Mouse (Mus musculus) hindbrain, embryonic 11.5 days (tissue): Measurements from ENCODE around the gene Disc1. TPM values are rescaled to one million over a fixed set of nuclear protein-coding genes. Genes with fewer than 3 reads are reported as not detected.

Experiments used
- ATAC-seq: fragments of 200-750 bp; cut with Nextera tagmentation; 2 replicates; pipeline ENCODE4 v1.8.0; 2017; ENCODE audit warnings: mild to moderate bottlenecking, moderate TSS enrichment, moderate library complexity; ENCODE audit not compliant: low FRiP score
- DNase-seq: peaks from one replicate; pipeline ENCODE4 v3.0.0-alpha.2; 2015; ENCODE audit warnings: low spot score
- H3K27ac ChIP-seq: fragments of 300-500 bp; sonication (generic); 2 replicates; pipeline ENCODE4 v1.5.1; 2014; ENCODE audit warnings: mild to moderate bottlenecking, low read depth, low read length
- H3K27me3 ChIP-seq: fragments of 300-500 bp; sonication (generic); 2 replicates; pipeline ENCODE4 v1.6.1; 2014; ENCODE audit warnings: mild to moderate bottlenecking, low read length, moderate library complexity, mixed read lengths; ENCODE audit not compliant: control insufficient read depth, insufficient read depth
- H3K36me3 ChIP-seq: fragments of 300-500 bp; sonication (generic); 2 replicates; pipeline ENCODE4 v1.6.1; 2014; ENCODE audit warnings: mild to moderate bottlenecking, low read length, moderate library complexity, mixed read lengths; ENCODE audit not compliant: control insufficient read depth, insufficient read depth
- H3K4me1 ChIP-seq: fragments of 300-500 bp; sonication (generic); replicated peaks from 2 replicates; pipeline ENCODE4 v1.6.1; 2014; ENCODE audit warnings: low read length, mixed read lengths; ENCODE audit not compliant: control insufficient read depth, insufficient read depth
- H3K4me2 ChIP-seq: fragments of 300-500 bp; sonication (generic); replicated peaks from 2 replicates; pipeline ENCODE4 v1.6.1; 2014; ENCODE audit warnings: mild to moderate bottlenecking, low read depth, low read length
- H3K4me3 ChIP-seq: fragments of 300-500 bp; sonication (generic); 2 replicates; pipeline ENCODE4 v1.5.1; 2014; ENCODE audit warnings: low read depth, low read length
- H3K9ac ChIP-seq: fragments of 300-500 bp; sonication (generic); 2 replicates; pipeline ENCODE4 v1.6.1; 2014; ENCODE audit warnings: low read depth, low read length
- H3K9me3 ChIP-seq: fragments of 300-500 bp; sonication (generic); 2 replicates; pipeline ENCODE4 v1.6.1; 2016; ENCODE audit warnings: low read length; ENCODE audit not compliant: control insufficient read depth
- WGBS: fragments of 180-500 bp; shearing (Covaris S2); extraction: QIAGEN DNeasy Blood & Tissue Kit; methylation state at CpG from one replicate; pipeline ENCODE4 v1.1.7; 2014; 5-methylcytosine and 5-hydroxymethylcytosine counted together
- polyA plus RNA-seq: library from polyadenylated mRNA; unstranded; fragments of >200 nt; fragmentation: Nextera tagmentation; extraction: Ambion mirVana; gene quantifications from 2 replicates; pipeline ENCODE4 v1.2.1, GENCODE M21; 2014

Gene Disc1
- polyA plus RNA-seq, 1 experiment from 2014 or later: 1.6 TPM

DNA sequence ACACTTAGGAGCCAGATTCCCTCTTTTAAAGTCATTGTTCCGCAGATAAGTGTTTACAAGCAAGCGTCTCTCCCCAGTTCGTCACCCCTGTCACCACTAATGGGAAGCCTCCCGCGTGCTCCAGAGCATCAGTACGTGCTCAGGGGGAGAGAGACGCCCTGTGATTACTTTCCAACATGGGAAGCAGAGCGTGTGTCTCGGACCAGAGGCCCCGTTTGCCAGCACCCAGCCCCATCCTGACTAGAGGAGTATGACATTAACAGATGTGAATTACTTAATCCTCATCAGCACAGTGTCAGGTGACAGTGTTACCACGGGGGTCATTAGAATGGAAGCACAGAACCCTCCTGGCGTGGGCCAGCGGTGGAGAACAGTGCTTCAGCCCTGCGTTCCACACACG is 15.3 kb upstream of the Disc1 start:
- H3K9ac ChIP-seq: no peak overlapping the region
- no peaks in the 10 kb centered on the region for H3K4me1 ChIP-seq
- H3K36me3 ChIP-seq: 0 out of 2 replicates have a peak, but pooled peaks cover 3% of the 10 kb centered on the region
- H3K27me3 ChIP-seq: no peaks in the 10 kb centered on the region
- no peak for ATAC-seq
- H3K4me3 ChIP-seq: no peak overlapping the region
- no peak overlapping the region for H3K27ac ChIP-seq
- no peak overlapping the region for H3K4me2 ChIP-seq
- no peak for DNase-seq
- H3K9me3 ChIP-seq: no peaks in the 10 kb centered on the region
- 83% methylated on average over 15 of the region's 15 CpGs for WGBS

DNA sequence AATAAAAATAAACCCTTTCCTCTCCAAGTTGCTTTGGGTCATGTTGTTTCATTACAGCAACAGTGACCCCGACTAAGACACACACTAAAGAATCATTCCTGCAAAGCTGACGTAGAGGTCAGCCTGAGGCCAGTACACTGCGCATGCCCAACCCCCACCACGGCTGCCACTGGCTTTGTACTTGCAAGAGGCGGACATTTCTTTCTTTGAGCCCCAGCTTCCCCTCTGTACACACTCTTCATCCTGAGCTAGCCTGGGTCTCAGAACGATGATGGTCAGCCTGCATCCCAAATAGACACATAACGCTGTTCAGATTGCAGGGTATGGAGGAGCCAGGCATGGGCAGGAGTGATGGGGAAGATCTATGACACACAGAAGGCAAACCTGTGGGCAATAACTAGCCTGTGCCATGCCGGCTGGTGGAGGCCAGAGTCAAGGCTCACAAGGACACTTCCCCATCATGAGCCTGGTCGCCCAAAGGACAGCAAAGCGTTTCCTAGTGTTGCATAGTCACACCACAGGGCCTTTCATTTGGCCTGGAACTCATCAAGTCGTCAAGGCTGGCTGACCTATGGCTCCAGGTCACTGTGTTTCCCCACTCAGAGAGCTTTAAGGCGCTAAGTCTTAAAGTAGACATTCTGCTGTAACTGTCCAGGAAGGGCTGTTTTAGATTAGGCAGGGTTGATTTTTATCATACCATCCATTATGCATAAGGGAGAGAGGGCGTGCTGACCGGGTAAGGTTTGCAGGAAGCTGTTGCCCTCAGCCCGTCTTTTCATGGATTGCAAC is 13.2 kb upstream of the Disc1 start:
- H3K4me2 ChIP-seq: no peak overlapping the region
- H3K27ac ChIP-seq: no peak overlapping the region
- no peaks in the 10 kb centered on the region for H3K4me1 ChIP-seq
- DNase-seq (no peak), ATAC-seq (no peak)
- no peak overlapping the region for H3K9ac ChIP-seq
- no peaks in the 10 kb centered on the region for H3K9me3 ChIP-seq
- no peaks in the 10 kb centered on the region for H3K27me3 ChIP-seq
- WGBS: 71% methylated on average over 15 of the region's 15 CpGs
- H3K36me3 ChIP-seq: 0 out of 2 replicates have a peak, but pooled peaks cover 3% of the 10 kb centered on the region
- no peak overlapping the region for H3K4me3 ChIP-seq

DNA sequence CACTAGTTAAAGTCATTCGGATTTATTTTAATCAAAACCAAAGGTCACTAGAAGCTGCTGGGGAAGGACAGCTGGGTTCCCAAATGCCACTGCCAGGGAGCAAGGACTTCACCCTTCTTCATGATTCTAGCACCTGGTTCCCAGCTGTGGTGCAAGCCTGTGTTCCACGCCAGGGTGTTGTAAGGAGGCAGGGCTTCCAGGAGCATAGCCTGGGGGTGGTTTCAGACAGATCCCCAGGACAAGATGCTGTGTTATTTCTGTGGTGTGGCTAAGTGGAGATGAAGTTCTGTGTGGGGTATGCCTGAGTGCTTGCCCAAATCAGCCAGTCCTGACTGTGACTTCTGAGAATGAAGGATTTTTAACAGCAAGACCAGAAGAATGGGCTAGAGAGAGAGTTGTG is 12.5 kb upstream of the Disc1 start:
- no peak overlapping the region for H3K27ac ChIP-seq
- no peak overlapping the region for H3K4me2 ChIP-seq
- H3K36me3 ChIP-seq: 0 out of 2 replicates have a peak, but pooled peaks cover 3% of the 10 kb centered on the region
- no peak overlapping the region for H3K4me3 ChIP-seq
- no peaks in the 10 kb centered on the region for H3K9me3 ChIP-seq
- no peak for ATAC-seq
- no peaks in the 10 kb centered on the region for H3K4me1 ChIP-seq
- WGBS: 63% methylated on average over 2 of the region's 2 CpGs
- H3K9ac ChIP-seq: no peak overlapping the region
- H3K27me3 ChIP-seq: no peaks in the 10 kb centered on the region
- no peak for DNase-seq

DNA sequence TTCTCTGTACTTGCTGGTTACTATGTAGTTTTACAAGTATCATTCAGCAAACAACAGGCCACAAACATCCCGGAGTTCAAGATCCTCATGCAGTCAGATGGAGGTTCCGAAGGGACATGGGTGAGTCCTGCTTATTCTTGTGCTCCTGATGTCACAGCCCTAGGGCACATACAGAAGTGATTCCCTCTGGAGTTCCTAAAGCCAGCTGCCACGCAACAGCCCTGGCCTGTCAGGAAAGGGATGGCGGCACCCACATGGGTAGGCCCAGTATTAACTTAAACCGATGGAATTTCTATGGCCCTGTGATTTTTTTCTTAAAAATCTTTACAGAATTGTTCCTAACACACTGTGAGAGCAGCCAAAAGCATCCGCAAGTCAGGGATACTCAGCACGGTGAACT is 10.6 kb upstream of the Disc1 start:
- H3K36me3 ChIP-seq: 0 out of 2 replicates have a peak, but pooled peaks cover 3% of the 10 kb centered on the region
- ATAC-seq (no peak), DNase-seq (no peak)
- H3K9me3 ChIP-seq: no peaks in the 10 kb centered on the region
- H3K4me3 ChIP-seq: no peak overlapping the region
- no peak overlapping the region for H3K4me2 ChIP-seq
- H3K4me1 ChIP-seq: no peaks in the 10 kb centered on the region
- WGBS: 75% methylated on average over 7 of the region's 7 CpGs
- H3K27me3 ChIP-seq: no peaks in the 10 kb centered on the region
- H3K27ac ChIP-seq: no peak overlapping the region
- H3K9ac ChIP-seq: no peak overlapping the region

DNA sequence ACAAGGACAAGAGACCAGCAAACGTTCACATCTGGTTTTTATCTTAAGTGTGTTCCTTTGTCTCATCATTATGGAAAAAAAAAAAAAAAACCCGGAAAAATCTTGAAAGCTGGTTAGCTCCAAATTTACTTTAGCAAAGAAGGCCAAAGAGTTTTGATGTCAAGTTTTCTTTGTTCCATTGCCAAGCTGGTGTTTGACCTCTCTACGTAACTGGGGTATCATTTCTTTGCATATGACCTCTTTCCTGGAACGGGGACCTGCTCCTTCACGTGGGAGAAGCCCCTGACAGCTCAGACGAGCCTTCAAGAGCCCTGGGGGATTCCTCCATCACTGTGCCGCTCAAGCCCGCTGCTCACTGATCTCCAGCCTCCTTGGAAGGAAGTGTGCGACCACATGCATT is 10.1 kb upstream of the Disc1 start:
- Histone ChIP-seq H3K27ac (no peak overlapping the region), H3K9ac (no peak overlapping the region), H3K36me3 (0 out of 2 replicates have a peak, but pooled peaks cover 3% of the 10 kb centered on the region), H3K9me3 (no peaks in the 10 kb centered on the region), H3K4me3 (no peak overlapping the region), H3K27me3 (no peaks in the 10 kb centered on the region), H3K4me2 (no peak overlapping the region), H3K4me1 (no peaks in the 10 kb centered on the region)
- no peak for DNase-seq
- 42% methylated on average over 9 of the region's 9 CpGs for WGBS
- ATAC-seq: no peak

DNA sequence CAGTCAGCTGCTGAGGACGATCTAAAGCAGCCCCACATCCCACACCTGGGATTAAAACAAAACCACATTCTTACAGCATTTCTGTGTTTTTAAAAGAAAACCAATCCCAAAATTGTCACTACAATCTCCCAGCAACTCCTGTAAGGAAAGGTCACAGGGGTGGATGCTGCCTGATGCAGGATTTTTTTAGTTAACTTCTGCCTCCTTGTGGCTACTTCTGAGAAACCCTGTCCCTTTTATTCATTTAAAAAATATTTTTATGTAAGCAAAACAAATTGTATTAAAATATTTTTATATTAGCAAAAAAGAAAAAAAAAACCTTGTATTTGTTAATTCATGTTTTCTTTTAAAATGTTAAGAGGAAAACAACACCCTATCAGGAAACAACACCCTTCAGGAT is 8.2 kb upstream of the Disc1 start:
- H3K9ac ChIP-seq: no peak overlapping the region
- H3K9me3 ChIP-seq: no peaks in the 10 kb centered on the region
- ATAC-seq (no peak), DNase-seq (no peak)
- H3K27me3 ChIP-seq: no peaks in the 10 kb centered on the region
- no peak overlapping the region for H3K4me3 ChIP-seq
- H3K4me1 ChIP-seq: no peaks in the 10 kb centered on the region
- WGBS: 82% methylated on average over 1 of the region's 1 CpGs
- no peak overlapping the region for H3K27ac ChIP-seq
- no peak overlapping the region for H3K4me2 ChIP-seq
- H3K36me3 ChIP-seq: no peaks in the 10 kb centered on the region

DNA sequence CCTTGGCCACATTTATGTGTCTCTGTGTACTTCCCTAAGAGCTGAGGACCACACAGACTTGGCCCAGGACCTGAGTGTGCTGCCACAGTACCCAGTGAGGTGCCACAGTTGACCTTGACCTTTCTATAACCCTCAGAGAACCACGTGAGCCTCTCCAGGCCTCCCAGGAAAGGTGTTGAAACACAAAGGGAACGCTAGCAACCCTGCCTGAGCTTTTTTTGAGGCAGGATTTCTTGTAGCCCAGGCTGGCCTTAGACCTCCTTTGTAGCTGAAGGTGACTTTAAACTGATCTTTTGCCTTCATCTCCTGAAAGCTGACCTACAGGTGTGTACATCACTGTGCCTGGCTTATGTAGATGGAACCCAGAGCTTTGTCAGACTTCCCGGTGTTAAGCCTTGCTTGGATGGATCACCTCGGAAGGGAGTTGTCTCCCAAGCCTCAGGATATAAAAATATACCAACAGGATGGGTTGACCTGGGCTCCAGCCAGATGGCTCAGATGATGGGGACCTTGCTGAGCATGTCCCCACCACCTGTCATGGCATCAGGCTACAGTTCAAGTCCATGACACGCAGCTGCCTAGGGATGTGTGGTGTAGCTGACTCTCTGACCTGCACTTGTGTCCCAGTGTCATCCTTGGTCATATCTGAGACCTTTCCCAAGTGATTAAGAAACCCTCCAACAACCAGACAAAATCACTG is 4.8 kb upstream of the Disc1 start:
- 75% methylated on average over 5 of the region's 5 CpGs for WGBS
- no peak for ATAC-seq

DNA sequence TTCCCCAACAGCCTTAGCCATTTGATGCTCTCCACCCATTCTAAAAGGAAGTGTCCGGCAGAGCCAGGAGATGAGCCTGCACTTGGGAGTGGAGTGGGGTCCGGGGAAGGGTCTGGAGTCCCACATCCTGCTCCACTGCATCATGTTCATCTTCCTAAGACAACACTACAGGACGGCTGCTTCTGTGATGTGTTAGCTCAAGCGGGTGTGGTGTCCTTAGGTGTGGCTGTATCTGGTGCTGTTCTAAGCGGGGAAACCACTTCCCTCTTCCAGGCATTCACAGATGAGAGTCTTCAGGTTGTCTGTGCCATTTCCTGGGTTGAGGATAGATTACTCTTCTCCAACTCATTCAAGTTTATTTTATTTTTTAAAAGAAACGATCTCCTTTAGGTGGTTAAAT is 4.2 kb upstream of the Disc1 start:
- H3K36me3 ChIP-seq: no peaks in the 10 kb centered on the region
- no peak for ATAC-seq
- peaks cover 23% of the 10 kb centered on the region for H3K27me3 ChIP-seq
- H3K4me1 ChIP-seq: no peaks in the 10 kb centered on the region
- H3K9me3 ChIP-seq: no peaks in the 10 kb centered on the region
- H3K9ac ChIP-seq: no peak overlapping the region
- DNase-seq: no peak
- H3K27ac ChIP-seq: no peak overlapping the region
- WGBS: 85% methylated on average over 6 of the region's 6 CpGs
- H3K4me2 ChIP-seq: no peak overlapping the region
- no peak overlapping the region for H3K4me3 ChIP-seq

More for the DNA sequence above, 4.8 kb upstream of the Disc1 start:
- no peaks in the 10 kb centered on the region for H3K9me3 ChIP-seq
- no peak overlapping the region for H3K4me2 ChIP-seq
- no peak overlapping the region for H3K27ac ChIP-seq
- H3K4me1 ChIP-seq: no peaks in the 10 kb centered on the region
- H3K36me3 ChIP-seq: no peaks in the 10 kb centered on the region
- no peak overlapping the region for H3K4me3 ChIP-seq
- peaks cover 17% of the 10 kb centered on the region for H3K27me3 ChIP-seq
- no peak overlapping the region for H3K9ac ChIP-seq
- DNase-seq: no peak

DNA sequence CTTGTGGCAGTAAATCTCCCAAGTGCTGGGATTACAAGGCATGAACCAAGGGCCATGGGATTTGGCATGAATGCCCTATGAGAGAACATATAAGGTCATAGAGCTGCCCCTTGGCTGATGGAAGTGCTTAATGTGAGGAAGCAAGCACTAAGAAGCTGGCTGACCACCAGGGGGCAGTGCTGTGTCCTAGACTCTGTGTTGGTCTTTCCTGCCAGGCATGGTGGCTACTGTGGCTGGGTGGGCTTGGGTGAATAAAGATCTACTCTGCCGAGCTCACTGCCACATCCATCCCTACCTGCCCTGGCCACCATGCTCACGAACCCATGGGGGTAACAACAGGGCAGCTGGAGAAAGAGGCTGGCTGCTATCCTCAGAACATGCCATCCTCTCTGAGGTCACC is 2.0 kb upstream of the Disc1 start:
- Histone ChIP-seq H3K9ac (no peak overlapping the region), H3K9me3 (no peaks in the 10 kb centered on the region), H3K4me3 (no peak overlapping the region), H3K36me3 (no peaks in the 10 kb centered on the region), H3K4me1 (no peaks in the 10 kb centered on the region), H3K27me3 (peaks cover 34% of the 10 kb centered on the region), H3K4me2 (no peak overlapping the region), H3K27ac (no peak overlapping the region)
- 50% methylated on average over 2 of the region's 2 CpGs for WGBS
- ATAC-seq (no peak), DNase-seq (peak; percentile 86)
